Mouse (Mus musculus) embryonic facial prominence, embryonic 15.5 days (tissue): ENCODE results near the gene Loxl3. TPM values are rescaled to one million over a fixed set of nuclear protein-coding genes. Genes with fewer than 3 reads are reported as not detected.

ENCODE experiments used
- ATAC-seq: fragments of 200-750 bp; cut with Nextera tagmentation; 2 replicates; pipeline ENCODE4 v1.8.0; 2017; ENCODE audit warnings: low read depth, moderate TSS enrichment; ENCODE audit not compliant: insufficient number of reproducible peaks, low FRiP score, low TSS enrichment
- H3K27ac ChIP-seq: fragments of 300-500 bp; sonication (generic); replicated peaks from 2 replicates; pipeline ENCODE4 v1.5.1; 2015; ENCODE audit warnings: mild to moderate bottlenecking, inconsistent platforms
- H3K27me3 ChIP-seq: fragments of 300-500 bp; sonication (generic); 2 replicates; pipeline ENCODE4 v1.6.1; 2015; ENCODE audit warnings: inconsistent platforms
- H3K36me3 ChIP-seq: fragments of 300-500 bp; sonication (generic); 2 replicates; pipeline ENCODE4 v1.6.1; 2015; ENCODE audit warnings: mild to moderate bottlenecking, inconsistent platforms
- H3K4me1 ChIP-seq: fragments of 300-500 bp; sonication (generic); 2 replicates; pipeline ENCODE4 v1.6.1; 2015; ENCODE audit warnings: inconsistent platforms
- H3K4me2 ChIP-seq: fragments of 300-500 bp; sonication (generic); replicated peaks from 2 replicates; pipeline ENCODE4 v1.6.1; 2015; ENCODE audit warnings: mild to moderate bottlenecking, inconsistent platforms
- H3K4me3 ChIP-seq: fragments of 300-500 bp; sonication (generic); replicated peaks from 2 replicates; pipeline ENCODE4 v1.5.1; 2015; ENCODE audit warnings: mild to moderate bottlenecking, inconsistent platforms
- H3K9ac ChIP-seq: fragments of 300-500 bp; sonication (generic); 2 replicates; pipeline ENCODE4 v1.6.1; 2015; ENCODE audit warnings: inconsistent platforms
- H3K9me3 ChIP-seq: fragments of 300-500 bp; sonication (generic); replicated peaks from 2 replicates; pipeline ENCODE4 v1.6.1; 2016; ENCODE audit warnings: inconsistent platforms
- WGBS: fragments of 180-500 bp; shearing (Covaris S2); methylation state at CpG from one replicate; pipeline ENCODE4 v1.1.7; 2015; 5-methylcytosine and 5-hydroxymethylcytosine counted together
- polyA plus RNA-seq: library from polyadenylated mRNA; unstranded; fragments of >200 nt; fragmentation: Nextera tagmentation; extraction: Ambion mirVana; gene quantifications from 2 replicates; pipeline ENCODE4 v1.2.1, GENCODE M21; 2015

Loxl3 gene
- polyA plus RNA-seq, 1 experiment from 2014 or later, result 25.4 TPM

DNA sequence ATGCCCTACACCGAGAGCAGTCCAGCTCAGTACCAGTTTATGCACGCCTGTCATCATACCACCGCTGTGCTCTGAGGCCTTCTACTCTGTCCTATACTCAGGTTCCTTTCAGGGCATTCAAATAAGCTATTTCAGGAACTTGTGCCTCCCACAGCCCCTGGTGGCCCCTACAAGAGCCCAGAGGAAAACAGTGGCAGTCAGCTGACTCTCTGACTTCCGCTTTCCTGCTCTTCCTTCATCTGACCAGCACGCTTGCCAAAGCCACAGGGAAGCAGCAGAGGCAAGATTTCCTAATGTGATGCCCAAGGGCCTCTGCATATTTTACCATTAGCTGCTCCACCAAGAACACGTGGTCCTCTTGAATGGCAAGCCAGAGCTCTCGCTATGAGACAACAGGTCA, 29.1 kb upstream of the Loxl3 start:
- Histone ChIP-seq H3K9me3 (no peaks in the 10 kb centered on the region), H3K9ac (no peak overlapping the region), H3K4me1 (peaks cover 8% of the 10 kb centered on the region; the same call in 1 of the 2 replicates), H3K4me3 (no peak overlapping the region), H3K36me3 (no peaks in the 10 kb centered on the region), H3K4me2 (no peak overlapping the region), H3K27me3 (no peaks in the 10 kb centered on the region), H3K27ac (no peak overlapping the region)
- ATAC-seq, result no peak
- 43% methylated on average over 7 of the region's 7 CpGs for WGBS

DNA sequence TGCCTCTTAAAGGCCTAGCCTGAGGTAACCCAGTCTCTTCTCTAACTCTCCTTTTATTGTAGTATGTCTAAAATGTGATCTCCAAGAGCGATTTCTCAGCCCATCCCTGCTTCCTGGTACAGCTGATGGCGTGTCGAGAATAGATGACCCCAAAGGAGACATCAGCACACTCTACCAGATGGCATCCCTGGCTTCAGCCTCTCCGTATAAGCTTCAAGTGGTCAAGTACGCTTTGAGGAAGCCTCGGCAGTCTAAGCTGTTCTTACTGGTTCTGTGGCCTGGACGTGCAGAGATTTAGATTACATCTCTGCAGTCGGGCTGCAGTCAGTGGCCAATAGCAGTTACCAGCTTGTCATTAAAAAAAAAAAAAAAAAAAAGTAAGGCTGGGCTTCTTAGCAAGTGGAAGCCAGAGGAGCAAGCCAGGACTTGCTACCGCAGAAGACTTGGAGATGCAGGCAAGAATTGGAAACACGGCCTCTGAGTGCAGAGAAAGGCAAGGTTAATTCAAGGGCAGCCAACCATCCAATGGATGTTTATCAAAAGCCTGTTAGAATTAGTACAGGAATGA, 28.4 kb upstream of the Loxl3 start:
- no peak overlapping the region for H3K9ac ChIP-seq
- no peak overlapping the region for H3K4me3 ChIP-seq
- H3K27me3 ChIP-seq, result no peaks in the 10 kb centered on the region
- 72% methylated on average over 10 of the region's 10 CpGs for WGBS
- peaks cover 8% of the 10 kb centered on the region; the same call in 1 of the 2 replicates for H3K4me1 ChIP-seq
- no peak overlapping the region for H3K4me2 ChIP-seq
- H3K27ac ChIP-seq, result no peak overlapping the region
- no peaks in the 10 kb centered on the region for H3K9me3 ChIP-seq
- no peaks in the 10 kb centered on the region for H3K36me3 ChIP-seq
- ATAC-seq, result no peak

DNA sequence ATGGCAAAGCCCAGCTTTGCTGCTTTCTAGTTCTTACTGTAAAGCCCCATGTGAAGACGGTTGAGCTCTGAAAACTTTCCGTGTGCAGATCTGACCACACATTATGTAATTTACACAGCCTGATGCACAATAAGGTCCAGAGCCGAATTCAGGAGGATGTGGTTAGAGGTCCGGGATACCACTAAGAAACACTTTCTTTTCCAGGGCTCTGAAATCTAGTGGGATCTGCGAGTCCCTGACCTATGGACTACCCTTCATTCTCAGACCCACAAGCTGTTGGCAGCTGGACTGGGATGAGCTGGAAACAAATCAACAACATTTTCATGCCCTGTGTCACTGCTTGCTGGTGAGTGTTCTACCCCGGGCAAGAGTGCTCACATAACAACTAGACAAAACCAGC, 27.9 kb upstream of the Loxl3 start:
- Histone ChIP-seq H3K4me1 (peaks cover 8% of the 10 kb centered on the region; the same call in 1 of the 2 replicates), H3K36me3 (no peaks in the 10 kb centered on the region), H3K4me2 (no peak overlapping the region), H3K9ac (no peak overlapping the region), H3K4me3 (no peak overlapping the region), H3K9me3 (no peaks in the 10 kb centered on the region), H3K27me3 (no peaks in the 10 kb centered on the region), H3K27ac (no peak overlapping the region)
- ATAC-seq, result no peak
- WGBS, result 65% methylated on average over 6 of the region's 6 CpGs

DNA sequence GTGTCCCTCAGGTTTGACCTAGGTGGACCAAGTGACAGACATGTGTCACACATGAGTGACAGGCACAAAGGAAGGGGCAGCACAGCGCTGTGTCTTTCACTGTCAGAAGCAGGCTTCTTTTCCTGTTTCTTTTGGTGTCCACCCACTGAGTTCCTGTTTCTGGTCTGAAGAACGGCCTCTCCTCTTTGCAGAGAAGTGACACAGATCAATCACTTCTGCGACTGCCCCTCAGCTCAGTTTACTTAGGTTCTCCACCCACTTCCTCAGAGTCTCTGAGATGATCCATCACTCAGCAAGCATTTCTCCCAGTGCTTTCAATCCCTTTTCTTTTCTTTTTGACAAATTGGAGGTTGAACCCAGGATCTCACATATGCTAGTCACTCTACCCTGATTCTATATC, 25.3 kb upstream of the Loxl3 start:
- 58% methylated on average over 3 of the region's 3 CpGs for WGBS
- ATAC-seq, result no peak
- Histone ChIP-seq H3K4me2 (no peak overlapping the region), H3K4me3 (no peak overlapping the region), H3K36me3 (no peaks in the 10 kb centered on the region), H3K9ac (no peak overlapping the region), H3K9me3 (no peaks in the 10 kb centered on the region), H3K27ac (no peak overlapping the region), H3K27me3 (no peaks in the 10 kb centered on the region), H3K4me1 (peaks cover 8% of the 10 kb centered on the region; the same call in 1 of the 2 replicates)

DNA sequence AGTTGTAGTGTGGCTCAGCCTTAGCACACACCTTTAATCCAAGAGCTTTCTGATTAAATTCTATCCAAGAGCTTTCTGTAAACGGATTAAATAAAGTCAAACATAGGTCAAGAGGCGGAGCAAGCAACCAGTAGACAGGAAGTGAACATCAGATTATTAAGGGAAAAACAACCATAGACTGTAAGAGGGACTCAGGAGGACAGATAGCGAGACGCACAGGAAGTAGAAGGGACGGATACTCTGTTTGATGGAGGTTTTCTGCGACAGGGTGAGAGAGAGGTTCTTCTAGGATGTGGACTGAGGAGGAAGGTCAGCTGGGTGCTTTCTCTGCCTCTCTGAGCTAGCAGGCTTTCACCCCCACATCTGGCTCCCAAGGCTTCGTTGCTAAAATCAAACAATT, 24.0 kb upstream of the Loxl3 start:
- Histone ChIP-seq H3K4me3 (no peak overlapping the region), H3K27ac (no peak overlapping the region), H3K9ac (no peak overlapping the region), H3K27me3 (no peaks in the 10 kb centered on the region), H3K9me3 (no peaks in the 10 kb centered on the region), H3K36me3 (no peaks in the 10 kb centered on the region), H3K4me1 (peaks cover 5% of the 10 kb centered on the region; the same call in 1 of the 2 replicates), H3K4me2 (no peak overlapping the region)
- ATAC-seq, result no peak
- 57% methylated on average over 7 of the region's 7 CpGs for WGBS

DNA sequence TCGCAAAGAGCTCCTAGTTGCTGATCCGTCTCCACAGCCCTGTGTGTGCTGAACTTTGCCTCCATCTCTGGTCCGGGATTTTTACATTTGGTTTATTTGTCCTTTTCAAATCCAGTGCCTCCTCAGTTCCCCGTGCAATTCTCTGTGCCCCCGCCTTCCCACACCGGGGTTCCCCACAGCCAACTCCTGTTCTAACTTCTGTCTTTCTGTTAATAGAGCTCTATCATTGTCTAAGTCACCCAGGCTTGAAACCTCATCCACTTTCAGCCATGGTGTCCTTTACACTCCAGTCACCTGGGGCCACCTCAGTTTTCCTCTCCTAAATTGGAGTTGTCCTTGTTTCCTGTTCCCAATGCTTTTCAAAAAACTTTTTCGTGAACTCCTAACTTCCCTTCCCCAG, 22.7 kb upstream of the Loxl3 start:
- Histone ChIP-seq H3K4me2 (no peak overlapping the region), H3K9ac (no peak overlapping the region), H3K9me3 (no peaks in the 10 kb centered on the region), H3K27ac (no peak overlapping the region), H3K36me3 (no peaks in the 10 kb centered on the region), H3K27me3 (no peaks in the 10 kb centered on the region), H3K4me1 (no peaks in the 10 kb centered on the region), H3K4me3 (no peak overlapping the region)
- 87% methylated on average over 7 of the region's 7 CpGs for WGBS
- ATAC-seq, result no peak

DNA sequence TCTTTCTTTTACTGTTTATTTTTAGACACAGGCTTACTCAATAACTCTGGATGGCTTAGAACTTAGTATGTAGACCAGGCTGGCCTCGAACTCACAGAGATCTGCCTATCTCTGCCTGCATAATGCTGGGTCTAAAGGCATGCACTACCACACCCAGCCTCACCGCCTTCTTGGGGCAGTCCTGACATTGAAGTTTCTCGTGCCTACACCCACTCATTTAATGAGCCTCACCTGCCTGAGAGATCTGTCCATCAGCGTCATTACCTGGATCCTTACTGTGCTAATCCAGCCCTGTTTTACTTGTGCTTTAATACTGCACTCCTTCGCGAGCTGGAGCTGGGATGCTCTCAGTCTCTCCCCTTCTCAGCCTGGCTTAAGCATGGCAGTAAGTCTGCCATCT, 22.2 kb upstream of the Loxl3 start:
- WGBS, result 69% methylated on average over 6 of the region's 6 CpGs
- no peak for ATAC-seq
- Histone ChIP-seq H3K4me2 (no peak overlapping the region), H3K4me3 (no peak overlapping the region), H3K9me3 (no peaks in the 10 kb centered on the region), H3K4me1 (no peaks in the 10 kb centered on the region), H3K27ac (no peak overlapping the region), H3K36me3 (no peaks in the 10 kb centered on the region), H3K9ac (no peak overlapping the region), H3K27me3 (no peaks in the 10 kb centered on the region)

DNA sequence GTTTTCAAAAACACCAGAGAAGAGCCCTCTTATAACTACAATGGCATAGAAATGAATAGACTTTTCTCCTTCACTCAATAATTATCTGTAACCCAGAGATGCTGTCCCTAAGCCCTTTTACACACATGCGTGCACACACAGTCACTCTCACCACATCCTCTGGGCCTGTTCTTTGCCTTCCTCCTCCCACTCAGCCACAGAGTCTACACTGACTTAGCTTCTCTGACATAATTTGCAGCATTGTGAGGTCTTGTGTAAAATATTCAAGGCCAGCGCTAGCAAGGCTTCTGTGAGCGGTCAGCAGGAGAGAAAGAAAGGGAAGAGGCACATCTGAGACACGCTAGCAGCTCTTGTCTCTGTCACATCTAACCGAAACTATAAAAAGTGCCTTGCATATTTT, 20.5 kb upstream of the Loxl3 start:
- no peak overlapping the region for H3K4me2 ChIP-seq
- ATAC-seq, result no peak
- no peaks in the 10 kb centered on the region for H3K9me3 ChIP-seq
- no peaks in the 10 kb centered on the region for H3K27me3 ChIP-seq
- no peak overlapping the region for H3K27ac ChIP-seq
- 69% methylated on average over 5 of the region's 5 CpGs for WGBS
- no peak overlapping the region for H3K9ac ChIP-seq
- H3K4me1 ChIP-seq, result no peaks in the 10 kb centered on the region
- H3K4me3 ChIP-seq, result no peak overlapping the region
- H3K36me3 ChIP-seq, result no peaks in the 10 kb centered on the region

DNA sequence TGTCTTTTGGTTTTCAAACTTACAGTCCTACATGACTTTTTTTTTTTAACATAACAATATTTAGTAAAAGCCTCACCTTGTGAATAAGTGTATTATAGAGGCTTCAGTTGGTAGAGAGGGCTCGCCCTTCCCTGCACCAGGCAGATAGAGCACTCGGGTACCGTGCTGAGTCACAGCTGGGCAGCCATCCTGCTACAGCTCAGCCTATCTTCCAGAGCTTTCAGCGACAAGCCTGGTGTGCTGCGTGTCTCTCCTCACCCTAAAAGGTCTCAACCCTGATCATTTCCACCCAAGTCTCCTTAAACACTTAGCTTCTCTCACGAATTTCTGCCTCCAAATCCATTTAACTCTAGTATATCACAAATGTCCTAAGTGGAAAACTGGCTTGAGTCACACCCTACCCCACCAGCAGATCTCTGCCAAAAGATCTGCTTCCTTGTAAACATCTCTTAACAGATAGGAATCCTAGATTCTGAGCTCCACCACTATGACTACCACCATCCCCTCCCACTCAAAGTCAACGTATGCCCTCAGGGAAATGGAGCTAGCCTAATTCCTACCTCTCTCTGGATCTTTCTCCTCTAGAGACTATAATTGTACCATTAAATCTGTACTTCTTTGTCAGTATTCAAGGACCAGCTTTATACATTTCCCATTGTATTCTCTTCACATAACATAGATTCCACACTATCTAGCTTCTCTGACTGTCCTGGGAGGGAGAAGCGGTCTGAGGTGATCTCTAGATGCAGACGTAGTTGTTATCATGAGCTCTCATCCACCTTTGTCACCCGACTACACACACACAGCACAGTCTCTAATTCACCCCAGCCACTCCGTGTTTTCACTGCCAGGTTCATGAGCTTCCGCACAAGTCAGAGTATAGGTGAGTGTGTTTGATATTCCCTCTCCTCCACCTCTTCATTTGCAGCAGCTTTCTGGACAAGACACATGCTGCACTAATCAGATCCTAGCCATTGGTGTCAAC, 19.2 kb upstream of the Loxl3 start:
- H3K27ac ChIP-seq, result no peak overlapping the region

DNA sequence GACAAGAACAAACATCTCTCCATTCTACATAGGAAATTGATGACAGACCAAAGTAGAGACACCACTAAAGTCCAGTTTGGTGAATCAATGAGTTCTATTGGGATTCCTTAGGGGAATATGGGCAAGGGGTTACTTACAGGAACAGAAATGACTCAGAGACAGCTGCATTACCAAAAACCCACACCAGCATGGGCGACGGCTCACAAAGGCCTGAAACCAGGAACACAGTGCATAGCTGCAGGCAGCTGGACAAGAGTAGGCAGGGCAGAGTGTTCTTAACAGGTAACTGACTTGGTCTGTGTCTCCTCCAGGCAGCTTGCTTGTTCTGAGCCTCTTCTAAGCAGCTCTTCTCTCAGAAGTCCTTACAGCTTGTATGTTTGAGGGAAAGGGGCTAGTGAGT, 18.2 kb upstream of the Loxl3 start:
- 78% methylated on average over 2 of the region's 2 CpGs for WGBS
- no peaks in the 10 kb centered on the region for H3K4me1 ChIP-seq
- H3K27me3 ChIP-seq, result no peaks in the 10 kb centered on the region
- no peak for ATAC-seq
- H3K4me2 ChIP-seq, result no peak overlapping the region
- no peaks in the 10 kb centered on the region for H3K36me3 ChIP-seq
- no peak overlapping the region for H3K4me3 ChIP-seq
- H3K9ac ChIP-seq, result no peak overlapping the region
- H3K9me3 ChIP-seq, result no peaks in the 10 kb centered on the region
- no peak overlapping the region for H3K27ac ChIP-seq

More for the DNA sequence above, 19.2 kb upstream of the Loxl3 start:
- Histone ChIP-seq H3K9me3 (no peaks in the 10 kb centered on the region), H3K4me3 (no peak overlapping the region), H3K9ac (no peak overlapping the region), H3K36me3 (no peaks in the 10 kb centered on the region), H3K4me2 (no peak overlapping the region), H3K27me3 (no peaks in the 10 kb centered on the region), H3K4me1 (no peaks in the 10 kb centered on the region)
- ATAC-seq, result no peak
- 64% methylated on average over 12 of the region's 12 CpGs for WGBS

DNA sequence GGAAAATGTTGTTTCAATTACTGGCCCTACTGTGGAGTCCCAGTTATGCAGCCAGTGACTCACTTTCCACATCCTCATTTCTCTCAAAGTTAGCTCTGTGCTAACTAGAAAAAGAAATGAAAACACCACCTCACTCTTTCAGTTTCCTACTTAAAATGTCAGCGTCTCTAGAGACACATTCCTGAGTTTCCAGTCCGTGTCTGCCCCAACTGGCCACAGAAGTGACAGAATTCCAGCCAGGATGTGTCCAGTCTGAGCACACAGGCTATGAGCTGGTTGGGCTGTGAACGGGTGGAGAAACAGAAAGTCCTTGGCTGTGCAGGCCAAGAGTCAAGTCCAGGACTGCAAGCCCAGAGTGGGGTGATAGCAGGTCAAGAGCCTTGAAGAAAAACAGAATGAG, 16.8 kb upstream of the Loxl3 start:
- ATAC-seq, result no peak
- H3K4me3 ChIP-seq, result no peak overlapping the region
- no peak overlapping the region for H3K9ac ChIP-seq
- H3K4me1 ChIP-seq, result no peaks in the 10 kb centered on the region
- no peak overlapping the region for H3K27ac ChIP-seq
- no peaks in the 10 kb centered on the region for H3K27me3 ChIP-seq
- WGBS, result 47% methylated on average over 3 of the region's 3 CpGs
- H3K36me3 ChIP-seq, result no peaks in the 10 kb centered on the region
- H3K9me3 ChIP-seq, result no peaks in the 10 kb centered on the region
- H3K4me2 ChIP-seq, result no peak overlapping the region
